Mouse (Mus musculus): ENCODE measurements around the gene Myo10. TPM values are rescaled to one million over a fixed set of nuclear protein-coding genes. Genes with fewer than 3 reads are reported as not detected.

Myo10 gene
- polyA plus RNA-seq (2014; fragmentation: Nextera tagmentation; extraction: Ambion mirVana) = 34.5 and 35.4 TPM in 2 replicates

GRCm38 (mm10) chr15:25622200-25622866, at the start of gene Myo10:
Gene Myo10, plus strand, starts transcription at chr15:25622525.
- peak within 1 kb of the TSS; percentile 75 for H3K4me3 ChIP-seq (ENCODE audit: low read depth, low read length)
- H3K9me3 ChIP-seq (replicated peaks; ENCODE audit: control insufficient read depth, low read length) = no peaks in the 10 kb centered on the region
- peak within 1 kb of the TSS; percentile 90 for H3K9ac ChIP-seq (replicated peaks; ENCODE audit: low read length)
- ATAC-seq (replicated peaks; ENCODE audit: insufficient number of reproducible peaks, low FRiP score, low TSS enrichment, low read depth) = peak; percentile 94
- no peaks in the 10 kb centered on the region for H3K27me3 ChIP-seq (ENCODE audit: control insufficient read depth, insufficient read depth, low read length)
- H3K4me1 ChIP-seq (ENCODE audit: control insufficient read depth, insufficient read depth, low read length) = 0 out of 2 replicates have a peak, but pooled peaks cover 4% of the 10 kb centered on the region
- peak within 1 kb of the TSS; percentile 75 for H3K4me2 ChIP-seq (ENCODE audit: low read depth, low read length)
- WGBS = under 1% methylated on average over 53 of the region's 53 CpGs
- peak; percentile 100 for DNase-seq (ENCODE audit: low spot score)
- peak within 1 kb of the TSS; percentile 88 for H3K27ac ChIP-seq (replicated peaks; ENCODE audit: low read depth, low read length)
- no peaks in the 10 kb centered on the region for H3K36me3 ChIP-seq (replicated peaks; ENCODE audit: control insufficient read depth, insufficient read depth, low read depth, low read length)

DNA sequence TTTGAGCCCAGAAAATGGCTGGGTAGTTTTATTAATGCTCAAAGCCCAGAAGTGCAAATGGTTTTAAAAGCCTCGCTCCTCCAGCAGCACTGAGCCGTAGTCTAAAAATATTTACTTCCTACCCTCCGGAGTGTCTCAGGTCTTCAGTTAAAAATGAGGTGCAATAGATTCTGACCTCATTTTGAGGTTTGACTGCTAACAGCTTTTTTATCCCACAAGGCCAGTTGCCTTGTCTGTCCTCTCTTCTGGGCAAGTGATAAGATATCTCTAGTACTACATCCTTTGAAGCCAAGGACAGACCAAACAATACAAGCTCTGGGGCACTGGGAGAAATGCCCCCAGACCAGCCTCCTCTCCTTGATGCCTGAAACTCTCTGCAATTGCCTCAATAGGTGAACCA, 49.2 kb upstream of the Myo10 start:
- Histone ChIP-seq H3K27me3 (ENCODE audit: control insufficient read depth, insufficient read depth, low read length) (no peaks in the 10 kb centered on the region), H3K27ac (replicated peaks; ENCODE audit: low read depth, low read length) (no peak overlapping the region), H3K9me3 (replicated peaks; ENCODE audit: control insufficient read depth, low read length) (no peaks in the 10 kb centered on the region), H3K4me3 (ENCODE audit: low read depth, low read length) (no peak overlapping the region), H3K9ac (replicated peaks; ENCODE audit: low read length) (no peak overlapping the region), H3K4me2 (ENCODE audit: low read depth, low read length) (no peak overlapping the region), H3K4me1 (ENCODE audit: control insufficient read depth, insufficient read depth, low read length) (no peaks in the 10 kb centered on the region), H3K36me3 (replicated peaks; ENCODE audit: control insufficient read depth, insufficient read depth, low read depth, low read length) (no peaks in the 10 kb centered on the region)
- DNase-seq (ENCODE audit: low spot score) = no peak
- WGBS = 84% methylated on average over 3 of the region's 3 CpGs
- ATAC-seq (replicated peaks; ENCODE audit: insufficient number of reproducible peaks, low FRiP score, low TSS enrichment, low read depth) = no peak

GRCm38 (mm10) chr15:25573876-25574601, 48.3 kb upstream of the Myo10 start:
- Histone ChIP-seq H3K9me3 (replicated peaks; ENCODE audit: control insufficient read depth, low read length) (no peaks in the 10 kb centered on the region), H3K27ac (replicated peaks; ENCODE audit: low read depth, low read length) (no peak overlapping the region), H3K4me1 (ENCODE audit: control insufficient read depth, insufficient read depth, low read length) (no peaks in the 10 kb centered on the region), H3K4me2 (ENCODE audit: low read depth, low read length) (no peak overlapping the region), H3K27me3 (ENCODE audit: control insufficient read depth, insufficient read depth, low read length) (no peaks in the 10 kb centered on the region), H3K9ac (replicated peaks; ENCODE audit: low read length) (no peak overlapping the region), H3K4me3 (ENCODE audit: low read depth, low read length) (no peak overlapping the region), H3K36me3 (replicated peaks; ENCODE audit: control insufficient read depth, insufficient read depth, low read depth, low read length) (no peaks in the 10 kb centered on the region)
- 65% methylated on average over 7 of the region's 7 CpGs for WGBS
- ATAC-seq (replicated peaks; ENCODE audit: insufficient number of reproducible peaks, low FRiP score, low TSS enrichment, low read depth) (no peak), DNase-seq (ENCODE audit: low spot score) (no peak)

- Histone ChIP-seq H3K4me3 (ENCODE audit: low read depth, low read length) (no peak overlapping the region), H3K9me3 (replicated peaks; ENCODE audit: control insufficient read depth, low read length) (no peaks in the 10 kb centered on the region), H3K4me1 (ENCODE audit: control insufficient read depth, insufficient read depth, low read length) (no peaks in the 10 kb centered on the region), H3K4me2 (ENCODE audit: low read depth, low read length) (no peak overlapping the region), H3K27me3 (ENCODE audit: control insufficient read depth, insufficient read depth, low read length) (no peaks in the 10 kb centered on the region), H3K36me3 (replicated peaks; ENCODE audit: control insufficient read depth, insufficient read depth, low read depth, low read length) (no peaks in the 10 kb centered on the region), H3K9ac (replicated peaks; ENCODE audit: low read length) (no peak overlapping the region), H3K27ac (replicated peaks; ENCODE audit: low read depth, low read length) (no peak overlapping the region)
- ATAC-seq (replicated peaks; ENCODE audit: insufficient number of reproducible peaks, low FRiP score, low TSS enrichment, low read depth) (no peak), DNase-seq (ENCODE audit: low spot score) (no peak)
- WGBS = 92% methylated on average over 8 of the region's 8 CpGs
These were observed 44.8 kb upstream of the Myo10 start for GRCm38 (mm10) chr15:25577327-25578051.

- Histone ChIP-seq H3K27ac (replicated peaks; ENCODE audit: low read depth, low read length) (no peak overlapping the region), H3K4me3 (ENCODE audit: low read depth, low read length) (no peak overlapping the region), H3K4me2 (ENCODE audit: low read depth, low read length) (no peak overlapping the region), H3K4me1 (ENCODE audit: control insufficient read depth, insufficient read depth, low read length) (no peaks in the 10 kb centered on the region), H3K9me3 (replicated peaks; ENCODE audit: control insufficient read depth, low read length) (no peaks in the 10 kb centered on the region), H3K27me3 (ENCODE audit: control insufficient read depth, insufficient read depth, low read length) (no peaks in the 10 kb centered on the region), H3K36me3 (replicated peaks; ENCODE audit: control insufficient read depth, insufficient read depth, low read depth, low read length) (no peaks in the 10 kb centered on the region), H3K9ac (replicated peaks; ENCODE audit: low read length) (no peak overlapping the region)
- no peak for DNase-seq (ENCODE audit: low spot score)
- WGBS = 82% methylated on average over 4 of the region's 4 CpGs
- no peak for ATAC-seq (replicated peaks; ENCODE audit: insufficient number of reproducible peaks, low FRiP score, low TSS enrichment, low read depth)
These were observed 44.0 kb upstream of the Myo10 start for GRCm38 (mm10) chr15:25578369-25578768.

DNA sequence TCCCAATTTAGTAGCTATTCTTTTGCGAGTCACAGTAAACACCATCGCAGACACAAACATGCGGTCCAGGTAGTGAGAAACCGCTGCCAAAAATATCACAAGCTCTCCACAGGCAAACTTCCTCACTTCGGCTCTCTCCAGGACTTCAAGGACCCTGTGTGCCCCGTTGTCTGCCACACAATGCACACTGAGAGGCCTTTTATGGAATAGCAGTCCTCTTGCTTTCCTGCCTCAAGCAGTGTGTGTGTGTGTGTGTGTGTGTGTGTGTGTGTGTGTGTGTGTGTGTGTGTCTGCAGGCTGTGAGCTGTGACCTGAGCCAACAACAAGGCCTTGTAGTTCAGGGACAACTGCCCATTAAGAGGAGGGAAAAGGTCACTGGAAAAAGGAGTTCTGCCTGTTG, 41.6 kb upstream of the Myo10 start:
- Histone ChIP-seq H3K9ac (replicated peaks; ENCODE audit: low read length) (no peak overlapping the region), H3K36me3 (replicated peaks; ENCODE audit: control insufficient read depth, insufficient read depth, low read depth, low read length) (no peaks in the 10 kb centered on the region), H3K9me3 (replicated peaks; ENCODE audit: control insufficient read depth, low read length) (no peaks in the 10 kb centered on the region), H3K4me2 (ENCODE audit: low read depth, low read length) (no peak overlapping the region), H3K4me1 (ENCODE audit: control insufficient read depth, insufficient read depth, low read length) (no peaks in the 10 kb centered on the region), H3K27me3 (ENCODE audit: control insufficient read depth, insufficient read depth, low read length) (no peaks in the 10 kb centered on the region), H3K27ac (replicated peaks; ENCODE audit: low read depth, low read length) (no peak overlapping the region), H3K4me3 (ENCODE audit: low read depth, low read length) (no peak overlapping the region)
- ATAC-seq (replicated peaks; ENCODE audit: insufficient number of reproducible peaks, low FRiP score, low TSS enrichment, low read depth) (no peak), DNase-seq (ENCODE audit: low spot score) (no peak)
- 27% methylated on average over 6 of the region's 6 CpGs for WGBS

DNA sequence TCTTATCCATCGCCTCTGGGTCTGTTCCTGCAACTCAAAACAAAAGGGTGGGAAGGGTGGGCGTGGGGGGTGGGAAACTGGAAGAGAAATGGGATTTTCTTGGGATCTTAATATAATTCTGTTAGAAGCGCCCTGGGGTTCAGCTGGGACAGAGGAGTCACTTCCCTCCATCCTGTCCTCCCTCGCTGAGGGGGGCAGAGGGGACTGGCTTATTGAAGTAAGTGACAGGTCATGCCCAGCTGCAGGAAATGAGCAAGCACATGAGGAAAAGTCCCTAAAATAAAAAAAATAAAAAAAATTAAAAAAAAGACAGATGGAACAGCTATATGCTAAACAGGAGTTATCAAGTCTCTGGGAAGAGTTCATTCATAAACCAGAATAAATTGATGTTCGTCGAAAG, 40.3 kb upstream of the Myo10 start:
- no peaks in the 10 kb centered on the region for H3K27me3 ChIP-seq (ENCODE audit: control insufficient read depth, insufficient read depth, low read length)
- no peaks in the 10 kb centered on the region for H3K36me3 ChIP-seq (replicated peaks; ENCODE audit: control insufficient read depth, insufficient read depth, low read depth, low read length)
- H3K4me3 ChIP-seq (ENCODE audit: low read depth, low read length) = no peak overlapping the region
- H3K9ac ChIP-seq (replicated peaks; ENCODE audit: low read length) = no peak overlapping the region
- H3K9me3 ChIP-seq (replicated peaks; ENCODE audit: control insufficient read depth, low read length) = no peaks in the 10 kb centered on the region
- no peak for ATAC-seq (replicated peaks; ENCODE audit: insufficient number of reproducible peaks, low FRiP score, low TSS enrichment, low read depth)
- H3K4me2 ChIP-seq (ENCODE audit: low read depth, low read length) = no peak overlapping the region
- no peaks in the 10 kb centered on the region for H3K4me1 ChIP-seq (ENCODE audit: control insufficient read depth, insufficient read depth, low read length)
- DNase-seq (ENCODE audit: low spot score) = no peak
- H3K27ac ChIP-seq (replicated peaks; ENCODE audit: low read depth, low read length) = no peak overlapping the region
- 51% methylated on average over 6 of the region's 6 CpGs for WGBS

DNA sequence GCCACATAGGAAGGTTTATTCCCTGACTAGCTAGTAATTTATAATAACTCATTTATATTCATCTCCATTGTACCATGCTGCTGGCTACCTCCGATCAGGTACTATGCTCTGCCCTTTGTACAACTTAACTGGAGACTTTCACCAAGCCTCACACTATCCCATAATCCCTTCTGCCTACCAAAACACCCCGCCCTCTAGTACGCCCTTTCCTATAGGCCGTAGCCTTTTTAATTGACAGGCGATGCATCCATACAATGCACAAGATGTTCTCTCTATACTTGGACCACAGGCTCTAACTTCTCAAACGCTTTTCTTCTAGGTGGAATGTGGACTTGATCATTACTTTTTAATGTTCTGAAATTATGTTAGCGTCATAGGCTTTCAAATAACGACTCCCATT, 39.0 kb upstream of the Myo10 start:
- Histone ChIP-seq H3K9ac (replicated peaks; ENCODE audit: low read length) (no peak overlapping the region), H3K27ac (replicated peaks; ENCODE audit: low read depth, low read length) (no peak overlapping the region), H3K9me3 (replicated peaks; ENCODE audit: control insufficient read depth, low read length) (no peaks in the 10 kb centered on the region), H3K4me1 (ENCODE audit: control insufficient read depth, insufficient read depth, low read length) (no peaks in the 10 kb centered on the region), H3K27me3 (ENCODE audit: control insufficient read depth, insufficient read depth, low read length) (no peaks in the 10 kb centered on the region), H3K36me3 (replicated peaks; ENCODE audit: control insufficient read depth, insufficient read depth, low read depth, low read length) (no peaks in the 10 kb centered on the region), H3K4me2 (ENCODE audit: low read depth, low read length) (no peak overlapping the region), H3K4me3 (ENCODE audit: low read depth, low read length) (no peak overlapping the region)
- DNase-seq (ENCODE audit: low spot score) (no peak), ATAC-seq (replicated peaks; ENCODE audit: insufficient number of reproducible peaks, low FRiP score, low TSS enrichment, low read depth) (no peak)
- WGBS = 89% methylated on average over 8 of the region's 8 CpGs
